Mouse (Mus musculus): ENCODE results near the gene Tmem136. TPM values are rescaled to one million over a fixed set of nuclear protein-coding genes. Genes with fewer than 3 reads are reported as not detected.
"Not testable (repeated sequence)": the region's sequence is repeated elsewhere in the genome, so short reads cannot be mapped to it uniquely, and the experiment has no call there.

Gene Tmem136
- polyA plus RNA-seq, 1 experiment = 2.5 TPM

- H3K27ac ChIP-seq (replicated peaks; ENCODE audit: low read depth, low read length); H3K4me1 ChIP-seq (ENCODE audit: control insufficient read depth, insufficient read depth, insufficient read length, low read length); H3K4me3 ChIP-seq (ENCODE audit: insufficient read depth, low read depth, low read length): not testable (repeated sequence)
Measured at GRCm38 (mm10) chr9:43121948-43122347, 5.6 kb upstream of the Tmem136 start.

GRCm38 (mm10) chr9:43116997-43117336 lies 597 bp upstream of the Tmem136 start:
- H3K4me1 ChIP-seq (ENCODE audit: control insufficient read depth, insufficient read depth, insufficient read length, low read length) = 0 out of 2 replicates have a peak, but pooled peaks cover 4% of the 10 kb centered on the region
- no peak overlapping the region for H3K4me3 ChIP-seq (ENCODE audit: insufficient read depth, low read depth, low read length)
- H3K27ac ChIP-seq (replicated peaks; ENCODE audit: low read depth, low read length) = no peak overlapping the region

- H3K27ac ChIP-seq (replicated peaks; ENCODE audit: low read depth, low read length) = peak overlapping the region; percentile 57
Measured at GRCm38 (mm10) chr9:43115431-43116133, 788 bp downstream of the Tmem136 start.

GRCm38 (mm10) chr9:43114833-43115232 lies 1.5 kb downstream of the Tmem136 start:
- Histone ChIP-seq H3K4me1 (ENCODE audit: control insufficient read depth, insufficient read depth, insufficient read length, low read length) (peaks cover 14% of the 10 kb centered on the region), H3K4me3 (ENCODE audit: insufficient read depth, low read depth, low read length) (no peak overlapping the region), H3K27ac (replicated peaks; ENCODE audit: low read depth, low read length) (peak overlapping the region; percentile 84)

More at GRCm38 (mm10) chr9:43115431-43116133, 788 bp downstream of the Tmem136 start:
- Histone ChIP-seq H3K4me1 (ENCODE audit: control insufficient read depth, insufficient read depth, insufficient read length, low read length) (peaks cover 6% of the 10 kb centered on the region), H3K4me3 (ENCODE audit: insufficient read depth, low read depth, low read length) (peak overlapping the region; percentile 68)

DNA sequence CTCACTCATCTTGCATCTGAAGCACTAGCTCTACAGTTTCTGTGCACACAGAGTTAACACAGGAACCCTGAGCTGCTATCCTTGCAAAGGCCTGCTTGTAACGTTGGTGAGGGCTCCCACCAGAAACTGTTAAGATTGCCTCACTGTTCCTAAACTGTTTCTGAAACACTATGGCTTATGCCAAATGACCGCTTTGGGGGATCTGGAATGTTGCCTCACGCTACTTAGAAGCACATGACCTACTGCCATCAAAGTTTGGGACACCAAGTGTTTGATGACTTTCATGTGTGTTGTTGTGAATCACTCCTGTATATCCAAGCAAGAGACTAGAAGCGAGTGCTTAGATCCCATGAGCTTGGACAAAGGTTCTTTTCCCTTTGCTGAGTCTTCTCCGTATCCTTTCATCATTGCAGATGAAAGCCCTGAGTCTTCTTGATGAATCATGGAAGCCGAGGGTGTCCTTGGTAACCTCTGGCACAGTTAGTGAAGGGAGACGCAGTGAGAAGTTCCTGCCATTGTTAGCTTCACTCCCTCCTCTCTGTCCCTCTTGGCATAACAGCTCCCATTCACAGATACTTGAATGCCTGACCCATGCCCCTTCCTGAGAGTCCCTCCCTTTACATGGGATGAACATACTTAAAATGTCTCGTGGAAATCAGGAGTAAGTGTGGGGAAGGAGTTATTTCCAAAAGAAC lies 5.9 kb downstream of the Tmem136 start:
- no peak overlapping the region for H3K4me3 ChIP-seq (ENCODE audit: insufficient read depth, low read depth, low read length)
- peak overlapping the region; percentile 91 for H3K27ac ChIP-seq (replicated peaks; ENCODE audit: low read depth, low read length)
- peaks cover 17% of the 10 kb centered on the region for H3K4me1 ChIP-seq (ENCODE audit: control insufficient read depth, insufficient read depth, insufficient read length, low read length)

DNA sequence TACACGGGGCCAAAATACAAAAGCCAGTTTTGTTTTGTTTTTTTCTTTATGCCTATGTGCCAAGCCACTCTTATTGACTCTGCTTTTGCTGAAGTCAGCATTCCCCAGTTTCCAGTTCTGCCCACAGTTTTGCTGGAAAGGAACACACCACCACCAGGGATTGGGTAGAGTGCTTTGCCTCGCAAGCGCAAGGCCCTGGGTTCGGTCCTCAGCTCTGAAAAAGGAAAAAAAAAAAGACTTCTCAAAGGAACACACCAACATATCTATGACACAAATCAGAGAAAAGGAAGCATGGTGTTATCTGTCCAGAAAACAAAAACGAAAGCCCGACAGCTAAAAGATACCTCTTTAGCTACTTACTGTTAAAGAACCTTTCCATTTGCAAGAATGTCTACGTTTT lies 7.2 kb downstream of the Tmem136 start:
- peaks cover 14% of the 10 kb centered on the region for H3K4me1 ChIP-seq (ENCODE audit: control insufficient read depth, insufficient read depth, insufficient read length, low read length)
- H3K4me3 ChIP-seq (ENCODE audit: insufficient read depth, low read depth, low read length) = no peak overlapping the region
- peak overlapping the region; percentile 33 for H3K27ac ChIP-seq (replicated peaks; ENCODE audit: low read depth, low read length)

DNA sequence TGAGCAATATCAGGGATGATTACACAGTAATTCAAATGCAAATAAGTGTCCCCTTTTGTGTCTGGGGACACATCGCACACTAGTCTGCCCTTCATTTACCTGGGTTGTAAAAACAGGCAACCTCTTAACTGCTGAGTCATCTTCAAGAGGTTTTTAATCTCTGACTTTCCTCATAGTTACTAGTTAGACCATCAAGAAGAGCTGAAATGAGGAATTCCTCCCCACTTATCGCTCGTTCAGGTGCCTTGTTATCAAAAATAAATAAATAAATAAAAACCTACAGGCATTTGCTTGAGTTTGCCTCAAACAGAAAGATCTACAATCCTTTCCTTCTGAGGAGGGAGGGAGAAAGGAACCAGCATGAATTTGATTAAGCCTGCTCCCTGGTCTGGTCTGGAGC lies 7.6 kb downstream of the Tmem136 start:
- peak overlapping the region; percentile 33 for H3K27ac ChIP-seq (replicated peaks; ENCODE audit: low read depth, low read length)
- H3K4me3 ChIP-seq (ENCODE audit: insufficient read depth, low read depth, low read length) = no peak overlapping the region
- H3K4me1 ChIP-seq (ENCODE audit: control insufficient read depth, insufficient read depth, insufficient read length, low read length) = peaks cover 14% of the 10 kb centered on the region

DNA sequence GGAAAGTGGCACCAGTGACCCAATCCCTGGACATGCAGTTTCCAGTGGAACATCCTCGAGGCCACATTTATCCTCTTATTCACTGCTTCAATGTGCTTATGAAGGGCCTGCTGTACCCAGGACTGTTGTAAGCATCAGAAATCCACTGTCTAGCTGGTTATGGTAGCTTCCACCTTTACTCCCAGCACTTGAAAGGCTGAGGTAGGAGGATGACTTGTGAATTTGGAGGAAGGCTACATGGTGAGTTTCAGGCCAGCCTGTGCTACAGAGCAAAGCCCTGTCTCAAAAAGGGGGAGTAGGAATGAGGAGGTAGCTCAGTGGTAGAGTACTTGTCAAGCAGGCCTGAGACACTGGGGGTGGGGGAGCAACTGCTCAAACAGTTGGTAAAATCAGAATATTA lies 8.3 kb downstream of the Tmem136 start:
- peaks cover 14% of the 10 kb centered on the region for H3K4me1 ChIP-seq (ENCODE audit: control insufficient read depth, insufficient read depth, insufficient read length, low read length)
- H3K27ac ChIP-seq (replicated peaks; ENCODE audit: low read depth, low read length) = peak overlapping the region; percentile 100
- H3K4me3 ChIP-seq (ENCODE audit: insufficient read depth, low read depth, low read length) = no peak overlapping the region

DNA sequence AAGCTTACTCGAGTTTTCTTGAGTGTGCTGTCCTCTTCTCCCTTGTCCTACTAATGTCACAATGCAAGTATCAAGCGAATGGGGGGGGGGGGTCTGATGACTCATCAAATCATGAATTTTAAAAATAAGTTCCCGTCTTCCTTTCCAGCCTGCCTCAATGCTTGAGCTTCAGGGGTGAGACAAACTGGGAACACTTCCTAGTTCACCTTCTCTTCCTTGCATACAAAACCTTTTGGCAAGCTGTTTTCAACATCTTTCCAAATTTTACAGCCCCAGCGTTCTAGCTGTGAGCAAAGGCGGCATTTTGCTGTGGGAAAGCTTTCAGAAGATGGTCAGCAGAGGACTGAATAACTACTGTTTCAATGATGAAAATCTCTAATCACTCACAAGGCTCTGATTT lies 8.8 kb downstream of the Tmem136 start:
- peak overlapping the region; percentile 100 for H3K27ac ChIP-seq (replicated peaks; ENCODE audit: low read depth, low read length)
- H3K4me3 ChIP-seq (ENCODE audit: insufficient read depth, low read depth, low read length) = peak overlapping the region; percentile 92
- H3K4me1 ChIP-seq (ENCODE audit: control insufficient read depth, insufficient read depth, insufficient read length, low read length) = peaks cover 17% of the 10 kb centered on the region

GRCm38 (mm10) chr9:43107187-43107517 lies 9.2 kb downstream of the Tmem136 start, which contains the start of gene Arhgef12:
Gene Arhgef12, minus strand, starts transcription at chr9:43107239.
- peak within 1 kb of the TSS; percentile 100 for H3K27ac ChIP-seq (replicated peaks; ENCODE audit: low read depth, low read length)
- peak within 1 kb of the TSS; percentile 92 for H3K4me3 ChIP-seq (ENCODE audit: insufficient read depth, low read depth, low read length)
- H3K4me1 ChIP-seq (ENCODE audit: control insufficient read depth, insufficient read depth, insufficient read length, low read length) = peaks cover 17% of the 10 kb centered on the region

- Histone ChIP-seq H3K4me3 (ENCODE audit: insufficient read depth, low read depth, low read length) (peak overlapping the region; percentile 92), H3K27ac (replicated peaks; ENCODE audit: low read depth, low read length) (peak overlapping the region; percentile 100), H3K4me1 (ENCODE audit: control insufficient read depth, insufficient read depth, insufficient read length, low read length) (peaks cover 17% of the 10 kb centered on the region)
Measured at GRCm38 (mm10) chr9:43106426-43107186, 9.8 kb downstream of the Tmem136 start.

DNA sequence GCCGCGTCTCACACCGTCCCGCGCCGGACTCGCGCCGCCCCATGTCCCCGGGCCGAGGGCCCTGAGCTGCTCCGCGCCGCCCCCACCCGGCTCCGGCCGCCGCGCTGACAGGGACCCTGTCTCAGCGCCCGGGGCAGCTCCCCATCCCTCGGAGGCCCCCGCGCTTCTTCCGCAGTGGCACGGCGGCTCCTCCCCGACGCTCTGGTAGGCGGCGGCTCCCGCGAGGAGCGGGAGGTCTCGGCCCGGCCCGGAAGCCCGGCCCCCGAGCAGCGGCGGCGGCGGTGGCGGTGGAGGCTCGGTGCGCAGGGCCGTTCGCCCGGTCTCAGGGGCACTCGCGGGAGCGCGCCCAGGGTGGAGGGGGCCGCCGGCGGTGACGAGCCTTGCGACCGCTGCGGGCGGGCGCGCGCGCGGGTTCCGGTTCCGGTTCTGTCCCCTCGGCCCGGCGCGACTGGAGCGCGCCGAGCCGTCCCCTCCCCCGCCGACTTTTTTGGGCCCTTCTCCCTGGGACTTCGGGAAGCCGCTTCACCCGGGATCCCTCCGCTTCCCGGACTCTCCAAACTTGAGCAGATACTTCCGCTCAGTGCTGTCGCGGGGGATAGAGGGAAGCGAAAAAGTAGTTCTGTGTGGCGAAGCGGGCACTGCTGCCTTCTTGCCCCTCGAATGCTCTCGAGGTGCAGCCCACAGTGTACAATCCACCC lies 10.6 kb downstream of the Tmem136 start:
- H3K4me3 ChIP-seq (ENCODE audit: insufficient read depth, low read depth, low read length) = peak overlapping the region; percentile 92
- peaks cover 17% of the 10 kb centered on the region for H3K4me1 ChIP-seq (ENCODE audit: control insufficient read depth, insufficient read depth, insufficient read length, low read length)

GRCm38 (mm10) chr9:43104873-43105663 lies 11.3 kb downstream of the Tmem136 start:
- Histone ChIP-seq H3K4me3 (ENCODE audit: insufficient read depth, low read depth, low read length) (peak overlapping the region; percentile 92), H3K4me1 (ENCODE audit: control insufficient read depth, insufficient read depth, insufficient read length, low read length) (peaks cover 12% of the 10 kb centered on the region), H3K27ac (replicated peaks; ENCODE audit: low read depth, low read length) (peak overlapping the region; percentile 100)

More for the DNA sequence above, 10.6 kb downstream of the Tmem136 start:
- peak overlapping the region; percentile 100 for H3K27ac ChIP-seq (replicated peaks; ENCODE audit: low read depth, low read length)

DNA sequence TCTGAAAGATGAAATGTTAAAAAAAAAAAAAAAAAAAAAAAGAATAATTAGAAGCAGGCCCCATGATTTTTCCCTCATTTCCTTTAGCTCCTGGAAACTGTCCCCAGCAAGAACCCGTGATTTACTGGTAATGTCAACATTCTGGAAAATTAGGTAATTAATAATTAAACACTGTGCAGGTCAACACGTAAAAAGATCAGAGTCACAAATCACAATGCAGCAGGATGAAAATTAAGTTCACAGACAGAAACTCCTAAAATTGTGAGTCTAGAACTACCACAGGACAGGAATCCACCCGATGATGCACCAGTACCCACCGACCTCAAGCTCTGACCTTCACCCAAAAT lies 11.9 kb downstream of the Tmem136 start:
- Histone ChIP-seq H3K4me1 (ENCODE audit: control insufficient read depth, insufficient read depth, insufficient read length, low read length) (peaks cover 11% of the 10 kb centered on the region), H3K4me3 (ENCODE audit: insufficient read depth, low read depth, low read length) (peak overlapping the region; percentile 92), H3K27ac (replicated peaks; ENCODE audit: low read depth, low read length) (peak overlapping the region; percentile 100)

All from brown adipose tissue, adult 24 weeks (tissue).